Mouse (Mus musculus) midbrain, embryonic 10.5 days (tissue): ENCODE data around the gene Meis2. TPM values are rescaled to one million over a fixed set of nuclear protein-coding genes. Genes with fewer than 3 reads are reported as not detected.

Source experiments
- DNase-seq: peaks from one replicate; pipeline ENCODE4 v3.0.0-alpha.2; 2017; ENCODE audit warnings: low spot score
- H3K27ac ChIP-seq: fragments of 300-500 bp; sonication (generic); replicated peaks from 2 replicates; pipeline ENCODE4 v1.5.1; 2016; ENCODE audit warnings: mild to moderate bottlenecking
- H3K27me3 ChIP-seq: fragments of 300-500 bp; sonication (generic); 2 replicates; pipeline ENCODE4 v1.6.1; 2016; ENCODE audit warnings: low read depth, mild to moderate bottlenecking; ENCODE audit not compliant: poor library complexity, severe bottlenecking
- H3K36me3 ChIP-seq: fragments of 300-500 bp; sonication (generic); 2 replicates; pipeline ENCODE4 v1.6.1; 2016; ENCODE audit warnings: mild to moderate bottlenecking, moderate library complexity
- H3K4me1 ChIP-seq: fragments of 300-500 bp; sonication (generic); 2 replicates; pipeline ENCODE4 v1.6.1; 2016
- H3K4me3 ChIP-seq: fragments of 300-500 bp; sonication (generic); 2 replicates; pipeline ENCODE4 v1.5.1; 2016; ENCODE audit warnings: mild to moderate bottlenecking, moderate library complexity
- H3K9me3 ChIP-seq: fragments of 300-500 bp; sonication (generic); replicated peaks from 2 replicates; pipeline ENCODE4 v1.6.1; 2016; ENCODE audit warnings: mild to moderate bottlenecking
- WGBS: fragments of 180-500 bp; shearing (Covaris S2); methylation state at CpG from one replicate; pipeline ENCODE4 v1.1.7; 2016; 5-methylcytosine and 5-hydroxymethylcytosine counted together
- polyA plus RNA-seq: library from polyadenylated mRNA; unstranded; fragments of >200 nt; fragmentation: Nextera tagmentation; extraction: Ambion mirVana; gene quantifications from 2 replicates; pipeline ENCODE4 v1.2.1, GENCODE M21; 2016

The Meis2 gene
- polyA plus RNA-seq, 1 experiment from 2014 or later, result 34.4 TPM

DNA sequence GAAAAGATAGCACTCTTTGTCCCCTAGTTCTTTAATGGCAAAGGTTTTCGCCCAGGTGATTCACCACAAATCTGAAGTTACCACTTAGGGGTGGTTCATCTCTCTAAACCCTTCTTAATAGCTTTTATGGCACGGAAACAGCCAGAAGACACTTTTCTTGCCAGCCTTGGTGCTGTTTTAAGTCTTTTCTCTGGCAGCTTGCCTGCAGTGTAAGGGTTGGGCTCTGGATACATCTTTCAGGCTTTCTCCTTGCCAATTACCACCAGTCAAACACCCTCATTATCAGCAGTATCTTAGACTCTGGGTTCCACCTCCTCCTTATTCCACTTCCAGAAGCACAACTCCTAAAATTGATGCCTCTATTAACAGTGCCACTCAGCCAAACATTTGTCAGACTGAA is 229.6 kb downstream of the Meis2 start:
- Histone ChIP-seq H3K9me3 (no peaks in the 10 kb centered on the region), H3K27me3 (no peaks in the 10 kb centered on the region), H3K36me3 (no peaks in the 10 kb centered on the region), H3K4me3 (no peak overlapping the region), H3K4me1 (no peaks in the 10 kb centered on the region), H3K27ac (no peak overlapping the region)
- WGBS, result 82% methylated on average over 2 of the region's 2 CpGs
- no peak for DNase-seq

DNA sequence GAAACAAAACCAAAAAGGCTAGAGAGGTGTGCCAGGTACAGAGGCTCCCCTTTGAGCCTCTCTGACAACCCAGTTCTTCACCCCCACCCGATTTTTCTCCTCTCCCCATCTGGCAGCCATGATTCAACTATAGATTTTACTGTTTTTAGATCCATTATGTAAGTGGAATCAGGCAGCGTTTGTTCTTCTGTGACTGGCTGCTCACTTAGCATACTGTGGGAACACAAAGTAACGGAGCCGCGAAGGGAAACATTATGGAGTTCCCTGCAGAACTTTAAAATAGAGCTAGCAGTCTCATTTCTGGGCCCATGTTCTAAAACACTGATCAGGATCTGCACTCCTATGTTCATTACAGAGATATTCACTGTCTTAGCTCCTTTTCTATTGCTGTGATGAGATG is 243.3 kb downstream of the Meis2 start:
- no peak for DNase-seq
- Histone ChIP-seq H3K9me3 (no peaks in the 10 kb centered on the region), H3K27ac (no peak overlapping the region), H3K4me1 (no peaks in the 10 kb centered on the region), H3K36me3 (no peaks in the 10 kb centered on the region), H3K4me3 (no peak overlapping the region), H3K27me3 (no peaks in the 10 kb centered on the region)
- WGBS, result 89% methylated on average over 5 of the region's 5 CpGs

DNA sequence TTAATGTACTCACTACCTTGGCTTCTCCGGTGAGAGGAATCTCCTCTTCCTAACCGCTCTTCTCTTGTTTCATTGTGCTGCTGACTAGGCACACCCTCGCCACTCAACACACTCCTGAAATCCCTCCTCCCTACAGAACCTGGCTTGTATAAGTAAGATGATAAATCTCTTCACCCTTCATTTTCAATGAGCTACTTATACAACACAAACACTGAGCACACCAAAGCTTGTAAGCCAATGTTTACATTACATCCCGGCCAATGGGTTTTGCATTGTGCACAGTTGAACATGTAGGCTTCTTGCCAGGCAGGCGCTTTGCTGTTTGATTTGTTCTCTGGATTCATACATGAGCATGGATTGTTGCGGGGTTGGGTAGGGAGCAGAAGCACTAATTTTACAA is 247.7 kb downstream of the Meis2 start:
- H3K9me3 ChIP-seq, result no peaks in the 10 kb centered on the region
- no peak overlapping the region for H3K27ac ChIP-seq
- no peaks in the 10 kb centered on the region for H3K4me1 ChIP-seq
- no peaks in the 10 kb centered on the region for H3K36me3 ChIP-seq
- no peak for DNase-seq
- WGBS, result 84% methylated on average over 6 of the region's 6 CpGs
- H3K27me3 ChIP-seq, result no peaks in the 10 kb centered on the region
- no peak overlapping the region for H3K4me3 ChIP-seq

DNA sequence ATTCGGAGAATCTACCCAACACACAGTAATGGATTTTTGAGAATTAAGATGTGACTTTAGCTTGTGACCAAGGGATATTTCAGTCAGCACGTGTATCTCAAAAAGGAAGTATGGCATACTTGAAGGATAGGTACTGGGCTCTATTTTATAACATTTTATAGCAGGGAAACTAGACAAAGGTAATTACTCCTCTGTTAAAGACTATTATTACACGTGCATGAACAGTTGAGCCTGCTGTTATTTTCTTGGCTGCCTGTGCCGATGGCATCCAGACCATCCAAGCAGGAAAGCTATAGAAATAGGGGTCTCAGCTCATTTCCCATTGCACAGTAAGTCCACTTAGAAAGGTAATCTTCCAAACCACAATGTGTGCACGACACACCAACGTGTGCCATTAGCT is 251.9 kb downstream of the Meis2 start:
- H3K27me3 ChIP-seq, result no peaks in the 10 kb centered on the region
- no peaks in the 10 kb centered on the region for H3K4me1 ChIP-seq
- 87% methylated on average over 6 of the region's 6 CpGs for WGBS
- H3K4me3 ChIP-seq, result no peak overlapping the region
- H3K36me3 ChIP-seq, result no peaks in the 10 kb centered on the region
- DNase-seq, result no peak
- H3K27ac ChIP-seq, result no peak overlapping the region
- no peaks in the 10 kb centered on the region for H3K9me3 ChIP-seq

DNA sequence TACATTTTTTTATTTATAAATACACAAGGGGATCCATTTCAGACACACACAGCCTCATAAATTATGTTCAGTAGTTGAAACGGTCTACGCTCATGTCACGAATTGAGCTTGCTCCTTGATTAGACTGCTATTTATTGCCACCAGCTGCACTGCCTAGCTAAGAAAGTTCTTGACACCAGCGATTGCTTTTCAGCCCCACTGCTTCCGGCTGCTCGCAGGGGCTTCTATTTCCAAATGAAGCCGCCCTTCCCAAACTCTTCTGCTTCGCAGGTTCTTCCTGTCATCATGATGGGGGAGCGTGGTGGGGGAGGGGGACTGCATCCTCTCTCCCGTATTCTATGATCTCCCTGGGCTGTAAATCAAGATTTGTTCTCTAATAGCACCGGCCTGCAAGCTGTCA is 252.3 kb downstream of the Meis2 start:
- no peaks in the 10 kb centered on the region for H3K4me1 ChIP-seq
- no peaks in the 10 kb centered on the region for H3K36me3 ChIP-seq
- H3K4me3 ChIP-seq, result no peak overlapping the region
- no peaks in the 10 kb centered on the region for H3K27me3 ChIP-seq
- no peak for DNase-seq
- no peaks in the 10 kb centered on the region for H3K9me3 ChIP-seq
- WGBS, result 70% methylated on average over 11 of the region's 11 CpGs
- no peak overlapping the region for H3K27ac ChIP-seq
